28 mouse cellular contexts compared by ENCODE assay signal in genomic region chr2:151791156-151791555, GRCm38 (mm10). TPM values are rescaled to one million over a fixed set of nuclear protein-coding genes. Genes with fewer than 3 reads are reported as not detected.
DNase-seq lines count a peak whose midpoint lies in the region; ATAC-seq and TF ChIP-seq lines count a peak whose summit lies in the region.
"Had no signal": no experiment of that assay in that cellular context is flagged by ENCODE, and none has a peak within 500 bp of the region (broad histone marks: within the 10 kb centered on the region; RNA-seq: fewer than 3 reads in every experiment).

No protein-coding gene starts in this region.

- H3K4me1 ChIP-seq in hindbrain, postnatal 0 days (ENCODE audit: insufficient read depth, low read length) = no peaks in the 10 kb centered on the region
- H3K4me1 ChIP-seq in hindbrain, embryonic 13.5 days (replicated peaks) = no peaks in the 10 kb centered on the region
- H3K4me1 ChIP-seq in stomach, embryonic 15.5 days = no peaks in the 10 kb centered on the region
- H3K4me1 ChIP-seq: forebrain, embryonic 12.5 days; heart, embryonic 12.5 days; hindbrain, embryonic 10.5 days; hindbrain, embryonic 15.5 days had no signal

- 57% methylated on average over 5 of the region's 5 CpGs for WGBS in hindbrain, postnatal 0 days
- WGBS in hindbrain, embryonic 13.5 days = 70% methylated on average over 5 of the region's 5 CpGs
- WGBS in stomach, embryonic 15.5 days = 35% methylated on average over 5 of the region's 5 CpGs

- no peaks in the 10 kb centered on the region for H3K27me3 ChIP-seq in hindbrain, postnatal 0 days (ENCODE audit: insufficient read depth, low read length)
- H3K27me3 ChIP-seq in hindbrain, embryonic 13.5 days = 0 out of 2 replicates have a peak, but pooled peaks cover 2% of the 10 kb centered on the region
- no peaks in the 10 kb centered on the region for H3K27me3 ChIP-seq in stomach, embryonic 15.5 days (replicated peaks)
- H3K27me3 ChIP-seq: embryonic facial prominence, embryonic 12.5 days; forebrain, embryonic 12.5 days; hindbrain, embryonic 15.5 days had no signal

- H3K4me2 ChIP-seq in hindbrain, postnatal 0 days (ENCODE audit: low read depth, low read length) = no peak overlapping the region
- H3K4me2 ChIP-seq in hindbrain, embryonic 13.5 days = no peak overlapping the region
- no peak overlapping the region for H3K4me2 ChIP-seq in stomach, embryonic 15.5 days
- H3K4me2 ChIP-seq: embryonic facial prominence, embryonic 12.5 days; forebrain, embryonic 12.5 days; heart, embryonic 12.5 days; hindbrain, embryonic 15.5 days had no signal

- H3K9me3 ChIP-seq in hindbrain, postnatal 0 days (ENCODE audit: low read length) = no peaks in the 10 kb centered on the region
- H3K9me3 ChIP-seq in hindbrain, embryonic 13.5 days = no peaks in the 10 kb centered on the region; the same call in 1 of the 2 replicates
- no peaks in the 10 kb centered on the region for H3K9me3 ChIP-seq in stomach, embryonic 15.5 days
- H3K9me3 ChIP-seq: embryonic facial prominence, embryonic 12.5 days; forebrain, embryonic 12.5 days; heart, embryonic 12.5 days; hindbrain, embryonic 15.5 days had no signal

- H3K36me3 ChIP-seq in hindbrain, postnatal 0 days (ENCODE audit: insufficient read depth, low read length) = no peaks in the 10 kb centered on the region
- no peaks in the 10 kb centered on the region for H3K36me3 ChIP-seq in hindbrain, embryonic 13.5 days
- H3K36me3 ChIP-seq in stomach, embryonic 15.5 days = no peaks in the 10 kb centered on the region
- H3K36me3 ChIP-seq: embryonic facial prominence, embryonic 12.5 days; forebrain, embryonic 12.5 days; heart, embryonic 12.5 days; hindbrain, embryonic 10.5 days; hindbrain, embryonic 15.5 days had no signal

- H3K27ac ChIP-seq in hindbrain, postnatal 0 days = no peak overlapping the region
- H3K27ac ChIP-seq in hindbrain, embryonic 13.5 days = no peak overlapping the region
- H3K27ac ChIP-seq in stomach, embryonic 15.5 days = no peak overlapping the region
- H3K27ac ChIP-seq: embryonic facial prominence, embryonic 12.5 days; forebrain, embryonic 12.5 days; heart, adult 2 months; hindbrain, embryonic 10.5 days; hindbrain, embryonic 15.5 days had no signal

- DNase-seq in hindbrain, postnatal 0 days (ENCODE audit: low spot score) = no peak
- peak; percentile 5 for DNase-seq in right cerebral cortex, adult 2 months (ENCODE audit: low spot score in 2 of 2)
- DNase-seq in right cerebral cortex, adult 18-20 months = no peak
- DNase-seq in T-cell, adult 2 months (ENCODE audit: low spot score) = no peak
- DNase-seq: adrenal gland, adult 2 months; adrenal gland, postnatal 36 days; cerebellum, adult 11 months; cerebellum, adult 8-10 months; cerebellum, postnatal 14 days; embryo, embryonic 11 days; gastrocnemius, postnatal 14 days; heart, adult 2 months had no signal

- TF ChIP-seq CTCF in hindbrain, postnatal 0 days (IDR thresholded peaks at IDR 0.05; ENCODE audit: low read depth) = no peak

- ATAC-seq in hindbrain, postnatal 0 days = 0 out of 2 replicates have a peak, but pooled peaks have one; percentile 21
- ATAC-seq in hindbrain, embryonic 13.5 days (ENCODE audit: low FRiP score) = no peak
- 0 out of 2 replicates have a peak, but pooled peaks have one; percentile 27 for ATAC-seq in stomach, embryonic 15.5 days (ENCODE audit: insufficient read depth, low FRiP score, low read depth)
- ATAC-seq in megakaryocyte-erythroid progenitor cell, adult 5-6 weeks (replicated peaks; ENCODE audit: low FRiP score, low TSS enrichment, poor library complexity, severe bottlenecking) = no peak
- ATAC-seq: forebrain, embryonic 16.5 days; Patski had no signal

- no peak overlapping the region for H3K9ac ChIP-seq in hindbrain, postnatal 0 days (replicated peaks; ENCODE audit: low read length)
- no peak overlapping the region for H3K9ac ChIP-seq in hindbrain, embryonic 13.5 days
- H3K9ac ChIP-seq in stomach, embryonic 15.5 days = no peak overlapping the region
- H3K9ac ChIP-seq: embryonic facial prominence, embryonic 12.5 days; forebrain, embryonic 12.5 days; heart, embryonic 12.5 days; hindbrain, embryonic 15.5 days had no signal

- H3K4me3 ChIP-seq in hindbrain, postnatal 0 days (ENCODE audit: low read length) = no peak overlapping the region
- no peak overlapping the region for H3K4me3 ChIP-seq in hindbrain, embryonic 13.5 days
- no peak overlapping the region for H3K4me3 ChIP-seq in stomach, embryonic 15.5 days (replicated peaks)
- H3K4me3 ChIP-seq: embryonic facial prominence, embryonic 12.5 days; forebrain, embryonic 12.5 days; heart, adult 2 months; heart, embryonic 12.5 days; hindbrain, embryonic 10.5 days; hindbrain, embryonic 15.5 days had no signal

RNA-seq across cellular contexts. Expression of gene Psmf1, which starts 47.2 kb away (rescaled TPM):
- 63.5 and 73.7 TPM in 2 replicates for total RNA-seq in hindbrain, postnatal 0 days (2014; rRNA removed)
- polyA plus RNA-seq in hindbrain, postnatal 0 days (2015; fragmentation: Nextera tagmentation; extraction: Ambion mirVana) = 68.6 and 69.1 TPM in 2 replicates
- polyA plus RNA-seq in hindbrain, embryonic 13.5 days (2015; fragmentation: Nextera tagmentation; extraction: Ambion mirVana) = 57.7 and 60.8 TPM in 2 replicates
- polyA plus RNA-seq in stomach, embryonic 15.5 days (2015; fragmentation: Nextera tagmentation; extraction: Ambion mirVana) = 39.0 and 41.7 TPM in 2 replicates
- 72.4 and 109 TPM in 2 replicates for total RNA-seq in megakaryocyte-erythroid progenitor cell, adult 5-6 weeks (2014; fragmentation: Nextera tagmentation)
- 11.8 and 30.9 TPM in 2 replicates for total RNA-seq in megakaryocyte-erythroid progenitor cell, adult 5-6 weeks (2017)

RNA-seq across cellular contexts. Expression of gene Rspo4, which starts 51.6 kb away (rescaled TPM):
- total RNA-seq in hindbrain, postnatal 0 days (2014; rRNA removed) = 0.16 and 0.22 TPM in 2 replicates
- polyA plus RNA-seq in hindbrain, postnatal 0 days (2015; fragmentation: Nextera tagmentation; extraction: Ambion mirVana) = 0.33 and 0.51 TPM in 2 replicates
- 0.39 and 0.47 TPM in 2 replicates for polyA plus RNA-seq in hindbrain, embryonic 13.5 days (2015; fragmentation: Nextera tagmentation; extraction: Ambion mirVana)
- 0.06 and 0.26 TPM in 2 replicates for polyA plus RNA-seq in stomach, embryonic 15.5 days (2015; fragmentation: Nextera tagmentation; extraction: Ambion mirVana)
- total RNA-seq in megakaryocyte-erythroid progenitor cell, adult 5-6 weeks (2014; fragmentation: Nextera tagmentation) = not detected in 2 replicates
- total RNA-seq in megakaryocyte-erythroid progenitor cell, adult 5-6 weeks (2017) = not detected in 2 replicates
- total RNA-seq: common myeloid progenitor, adult 5-6 weeks; gastrocnemius, postnatal 14 days; heart, adult 2 months; heart, postnatal 25 days; MEL had no signal
- polyA plus RNA-seq: C2C12; forebrain, embryonic 12.5 days; gonadal fat pad, adult 2 months; heart, adult 2 months; heart, embryonic 12.5 days; heart, embryonic 16.5 days; Patski had no signal

Comparison
In these comparisons a context has a peak if more than half of its experiments do, and no peak if none do; other contexts are left out.
1. ATAC-seq: peak in hindbrain, postnatal 0 days (single experiment) and stomach, embryonic 15.5 days (single experiment); none in hindbrain, embryonic 13.5 days (single experiment) and megakaryocyte-erythroid progenitor cell, adult 5-6 weeks (single experiment).
2. DNase-seq: peak in right cerebral cortex, adult 2 months (2 of 2); none in hindbrain, postnatal 0 days (single experiment), right cerebral cortex, adult 18-20 months (single experiment) and T-cell, adult 2 months (single experiment).